Mouse (Mus musculus): ENCODE results near the gene Sec63.

DNA sequence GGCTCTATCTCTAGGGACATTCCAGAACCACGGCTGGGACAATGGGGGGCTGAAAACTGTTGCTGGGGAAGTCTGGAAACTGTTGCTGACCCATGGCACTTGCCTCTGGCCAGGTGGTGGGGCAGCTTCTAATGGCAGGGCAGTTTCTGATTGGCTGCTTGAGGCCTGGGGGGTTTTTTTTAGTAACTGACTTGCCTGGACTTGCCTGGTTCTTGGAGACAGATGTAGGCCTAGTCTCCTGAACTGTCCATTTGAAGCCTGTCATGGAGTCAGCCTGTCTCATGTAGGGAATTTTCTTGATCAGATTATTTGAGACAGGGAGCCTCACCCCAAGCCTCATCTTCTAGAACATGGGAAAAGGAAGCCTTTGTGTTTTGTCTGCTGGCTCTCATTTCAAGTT lies 84.2 kb downstream of the Sec63 start:
- TF ChIP-seq CTCF (IDR thresholded peaks at IDR 0.05; ENCODE audit: borderline replicate concordance, control insufficient read depth, extremely low read depth, insufficient read depth, low read length, poor library complexity) (no peak), POLR2A (IDR thresholded peaks at IDR 0.05; ENCODE audit: control insufficient read depth, extremely low read depth, insufficient read depth, low read length, poor library complexity) (no peak)

Measured in thymus, adult 2 months (tissue).